9 mouse cellular contexts compared by ENCODE assay signal in the genomic region with DNA sequence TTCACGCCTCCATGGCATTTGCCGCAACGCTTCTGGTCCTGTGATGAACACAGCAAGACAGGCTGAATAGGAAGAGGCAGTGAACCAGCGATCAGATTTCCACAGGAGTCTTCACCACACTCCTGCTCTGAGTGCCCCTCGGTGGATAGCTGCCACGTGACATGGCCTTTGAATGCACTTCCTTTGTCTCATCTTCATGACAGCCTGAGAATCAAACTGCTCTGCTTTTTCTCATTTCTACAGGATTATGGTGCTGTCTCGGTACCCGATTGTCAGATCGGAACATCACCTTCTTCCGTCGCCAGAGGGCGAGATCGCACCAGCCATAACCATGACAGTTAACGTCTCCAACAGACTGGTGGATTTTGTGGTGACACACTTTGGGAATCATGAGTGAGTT. TPM values are rescaled to one million over a fixed set of nuclear protein-coding genes. Genes with fewer than 3 reads are reported as not detected.
DNase-seq lines count a peak whose midpoint lies in the region; ATAC-seq and TF ChIP-seq lines count a peak whose summit lies in the region.
"Had no signal": no experiment of that assay in that cellular context is flagged by ENCODE, and none has a peak within 500 bp of the region (broad histone marks: within the 10 kb centered on the region; RNA-seq: fewer than 3 reads in every experiment).

No protein-coding gene starts in this region.

- no peak for ATAC-seq in liver, embryonic 13.5 days (ENCODE audit: low read depth)

- H3K79me2 ChIP-seq in C2C12 (ENCODE audit: control insufficient read depth, insufficient read depth), result no peaks in the 10 kb centered on the region

- H3K4me3 ChIP-seq in C2C12 (ENCODE audit: insufficient read depth, poor library complexity, severe bottlenecking), result no peak overlapping the region
- no peak overlapping the region for H3K4me3 ChIP-seq in embryonic facial prominence, embryonic 10.5 days
- H3K4me3 ChIP-seq in liver, embryonic 13.5 days (replicated peaks), result no peak overlapping the region
- no peak overlapping the region for H3K4me3 ChIP-seq in olfactory bulb, adult 2 months (ENCODE audit: insufficient read depth, low read depth, low read length)
- H3K4me3 ChIP-seq: embryonic facial prominence, embryonic 13.5 days had no signal

- 24% methylated on average over 14 of the region's 14 CpGs for WGBS in embryonic facial prominence, embryonic 10.5 days
- 21% methylated on average over 14 of the region's 14 CpGs for WGBS in liver, embryonic 13.5 days (ENCODE audit: insufficient replicate concordance)
- WGBS in olfactory bulb, adult 2 months, result 12% methylated on average over 14 of the region's 14 CpGs

- H3K27me3 ChIP-seq in C2C12 (ENCODE audit: control insufficient read depth, insufficient read depth, insufficient read length), result peaks cover 59% of the 10 kb centered on the region
- H3K27me3 ChIP-seq in embryonic facial prominence, embryonic 10.5 days (replicated peaks; ENCODE audit: low read depth, poor library complexity, severe bottlenecking), result no peaks in the 10 kb centered on the region
- H3K27me3 ChIP-seq in liver, embryonic 13.5 days, result no peaks in the 10 kb centered on the region

- no peak overlapping the region for H3K4me2 ChIP-seq in liver, embryonic 13.5 days
- H3K4me2 ChIP-seq: embryonic facial prominence, embryonic 13.5 days had no signal

- no peak overlapping the region for H3ac ChIP-seq in C2C12 (ENCODE audit: control insufficient read depth, insufficient read length, low read depth)

- peak; percentile 85 for DNase-seq in adrenal gland, postnatal 14 days
- peak; percentile 77 for DNase-seq in embryonic facial prominence, embryonic 10.5 days (ENCODE audit: low spot score)
- DNase-seq in heart, adult 9 months (ENCODE audit: low spot score in 2 of 2), result peak; percentile 30 to 50
- DNase-seq in kidney, postnatal 10 days, result peak; percentile 88
- peak; percentile 5 for DNase-seq in liver, embryonic 13.5 days
- DNase-seq in thymus, postnatal 10 days (ENCODE audit: low spot score in 2 of 2), result peak; percentile 23 to 69

- no peaks in the 10 kb centered on the region for H3K79me3 ChIP-seq in C2C12 (ENCODE audit: low read depth)

- no peak for TF ChIP-seq POLR2A in olfactory bulb, adult 2 months (IDR thresholded peaks at IDR 0.05; ENCODE audit: insufficient read depth, low read depth, low read length)

- H3K9ac ChIP-seq in liver, embryonic 13.5 days, result no peak overlapping the region
- H3K9ac ChIP-seq: embryonic facial prominence, embryonic 13.5 days had no signal

- no peaks in the 10 kb centered on the region for H3K36me3 ChIP-seq in C2C12 (ENCODE audit: control insufficient read depth, insufficient read depth)
- no peaks in the 10 kb centered on the region for H3K36me3 ChIP-seq in embryonic facial prominence, embryonic 10.5 days (replicated peaks)
- H3K36me3 ChIP-seq in liver, embryonic 13.5 days, result no peaks in the 10 kb centered on the region
- H3K36me3 ChIP-seq: embryonic facial prominence, embryonic 13.5 days had no signal

- no peak overlapping the region for H3K27ac ChIP-seq in embryonic facial prominence, embryonic 10.5 days (replicated peaks)
- H3K27ac ChIP-seq in liver, embryonic 13.5 days, result no peak overlapping the region
- H3K27ac ChIP-seq in olfactory bulb, adult 2 months (ENCODE audit: insufficient read depth, low read depth, low read length), result no peak overlapping the region
- H3K27ac ChIP-seq: embryonic facial prominence, embryonic 13.5 days had no signal

- peak; percentile 44 for TF ChIP-seq CTCF in C2C12 (IDR thresholded peaks at IDR 0.05; ENCODE audit: control insufficient read depth, insufficient read depth, insufficient read length)
- peak; percentile 56 for TF ChIP-seq CTCF in olfactory bulb, adult 2 months (IDR thresholded peaks at IDR 0.05; ENCODE audit: insufficient read depth, low read depth, low read length)

- H3K4me1 ChIP-seq in embryonic facial prominence, embryonic 10.5 days, result no peaks in the 10 kb centered on the region
- H3K4me1 ChIP-seq in liver, embryonic 13.5 days (replicated peaks), result no peaks in the 10 kb centered on the region
- H3K4me1 ChIP-seq in olfactory bulb, adult 2 months (ENCODE audit: control insufficient read depth, insufficient read depth, low read length), result no peaks in the 10 kb centered on the region
- H3K4me1 ChIP-seq: embryonic facial prominence, embryonic 13.5 days had no signal

- no peaks in the 10 kb centered on the region for H3K9me3 ChIP-seq in embryonic facial prominence, embryonic 10.5 days
- H3K9me3 ChIP-seq in liver, embryonic 13.5 days (replicated peaks), result no peaks in the 10 kb centered on the region
- H3K9me3 ChIP-seq: embryonic facial prominence, embryonic 13.5 days had no signal

TF ChIP-seq in C2C12, 6 proteins besides CTCF, POLR2A, EP300 and RAD21:
- no peak for TF ChIP-seq MYOD1 (IDR thresholded peaks at IDR 0.05; ENCODE audit: control insufficient read depth, insufficient read length, low read depth)
- no peak for TF ChIP-seq MAX (IDR thresholded peaks at IDR 0.05)
- TF ChIP-seq MYOG (IDR thresholded peaks at IDR 0.05; ENCODE audit: control insufficient read depth, extremely low read depth, insufficient read length), result no peak
- TF ChIP-seq USF1 (IDR thresholded peaks at IDR 0.05; ENCODE audit: low read depth), result no peak
- TF ChIP-seq CEBPB (IDR thresholded peaks at IDR 0.05; ENCODE audit: low read depth), result no peak
- TF ChIP-seq FOSL1 (IDR thresholded peaks at IDR 0.05; ENCODE audit: insufficient read depth, low read length, poor library complexity, severe bottlenecking), result no peak

RNA-seq across cellular contexts. Expression of a gene that starts 25.7 kb away (rescaled TPM):
- polyA plus RNA-seq in C2C12 (2012; fragmentation: generic; extraction: Trizol), result not detected
- total RNA-seq in adrenal gland, postnatal 14 days (2021), result not detected in 2 replicates
- not detected in 2 replicates for polyA plus RNA-seq in embryonic facial prominence, embryonic 10.5 days (2016; fragmentation: Nextera tagmentation; extraction: Ambion mirVana)
- polyA plus RNA-seq in liver, embryonic 13.5 days (2015; fragmentation: Nextera tagmentation; extraction: Ambion mirVana), result not detected in 2 replicates
- not detected in 2 replicates for polyA plus RNA-seq in olfactory bulb, adult 2 months (2012; ENCODE audit: insufficient read depth, insufficient read length, low replicate concordance, missing spikeins)

RNA-seq across cellular contexts. Expression of a gene that starts 49.2 kb away (rescaled TPM):
- polyA plus RNA-seq in C2C12 (2012; fragmentation: generic; extraction: Trizol), result 3.3 TPM
- 33.7 and 35.4 TPM in 2 replicates for total RNA-seq in adrenal gland, postnatal 14 days (2021)
- polyA plus RNA-seq in embryonic facial prominence, embryonic 10.5 days (2016; fragmentation: Nextera tagmentation; extraction: Ambion mirVana), result 46.6 and 46.8 TPM in 2 replicates
- 2.9 and 5.4 TPM in 2 replicates for polyA plus RNA-seq in liver, embryonic 13.5 days (2015; fragmentation: Nextera tagmentation; extraction: Ambion mirVana)
- not detected in 2 replicates for polyA plus RNA-seq in olfactory bulb, adult 2 months (2012; ENCODE audit: insufficient read depth, insufficient read length, low replicate concordance, missing spikeins)

Comparison
In these comparisons a context has a peak if more than half of its experiments do, and no peak if none do; other contexts are left out.
1. DNase-seq: peak in every context shown above with its lines; median percentile 88 in kidney, postnatal 10 days; 85 in adrenal gland, postnatal 14 days; 77 in embryonic facial prominence, embryonic 10.5 days; 46 in thymus, postnatal 10 days; 40 in heart, adult 9 months; 5 in liver, embryonic 13.5 days.